Mouse (Mus musculus): ENCODE measurements around the gene Igfn1. TPM values are rescaled to one million over a fixed set of nuclear protein-coding genes. Genes with fewer than 3 reads are reported as not detected.
A peak's percentile ranks its signal among the peaks of the same experiment; 100 is the strongest.

Igfn1 gene
- total RNA-seq (2021): under 1 TPM; 0.41 to 0.73 TPM

- DNase-seq (ENCODE audit: extremely low spot score in 1 of 2, low spot score in 2 of 2): no peak
- intact Hi-C loops (cut with DNase I): no loop called here
These were observed at the start of gene Igfn1 for GRCm38 (mm10) chr1:136006292-136006748. Gene Igfn1, minus strand, starts transcription at chr1:136006342.

DNA sequence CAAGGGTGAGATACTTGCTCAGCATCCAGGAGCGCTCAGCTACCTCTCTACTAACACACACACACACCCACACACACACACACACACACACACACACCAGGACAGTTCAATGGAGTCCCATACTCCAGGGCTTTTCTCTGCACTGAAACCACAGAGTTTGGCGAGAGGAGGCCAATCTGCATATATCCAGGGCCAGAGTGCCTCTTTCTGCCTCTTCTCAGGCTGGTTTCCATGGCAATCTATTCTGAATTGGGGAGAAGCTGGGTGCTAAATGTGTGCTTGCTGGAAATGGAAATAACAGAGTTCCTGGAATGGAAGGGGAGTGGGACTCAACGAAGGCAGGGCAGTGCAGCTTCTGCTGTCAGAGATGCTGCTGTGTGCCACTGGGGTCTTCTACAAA, 49.6 kb upstream of the Igfn1 start:
- intact Hi-C loops (cut with DNase I): no loop called here
- peak in 1 of 2 experiments; percentile 80 for DNase-seq (ENCODE audit: extremely low spot score in 1 of 2, low spot score in 2 of 2)

DNA sequence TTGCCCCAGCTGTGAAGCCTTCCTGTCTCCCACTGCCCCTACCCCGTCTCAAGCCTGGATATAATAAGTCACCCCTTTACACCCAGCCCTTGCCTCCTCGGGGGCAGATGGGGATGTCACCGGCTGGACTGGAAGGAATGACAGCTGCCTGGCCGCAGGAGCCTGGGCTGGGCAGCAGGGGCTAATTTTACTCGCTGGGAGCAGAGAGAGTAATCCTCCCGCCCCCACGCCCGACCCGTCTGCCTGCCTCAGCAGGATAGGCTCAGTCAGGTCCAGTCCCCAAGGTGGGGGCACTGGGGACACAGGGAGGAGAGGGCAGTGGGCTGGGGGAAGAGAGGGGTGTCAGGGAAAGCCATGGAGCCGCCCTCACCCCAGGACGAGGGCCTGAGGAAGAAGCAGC, 46.4 kb upstream of the Igfn1 start, which contains the start of gene Cacna1s:
Gene Cacna1s, plus strand, starts transcription at position 204 of the 400 bp plus-strand sequence.
- peak in 1 of 2 experiments; percentile 46 for DNase-seq (ENCODE audit: extremely low spot score in 1 of 2, low spot score in 2 of 2)
- intact Hi-C loops (cut with DNase I): loop anchor here (5.0 kb wide), 2 partner anchors 80 to 115 kb away; partner anchors contain the start of gene Kif21b

GRCm38 (mm10) chr1:136051465-136051864, 45.3 kb upstream of the Igfn1 start:
- peak; percentile 82 to 88 for DNase-seq (ENCODE audit: extremely low spot score in 1 of 2, low spot score in 2 of 2)
- intact Hi-C loops (cut with DNase I): loop anchor here (5.0 kb wide), 2 partner anchors 81 to 116 kb away; partner anchors contain the start of gene Kif21b

- intact Hi-C loops (cut with DNase I): loop anchor here (5.0 kb wide), 2 partner anchors 81 to 116 kb away; partner anchors contain the start of gene Kif21b
- DNase-seq (ENCODE audit: extremely low spot score in 1 of 2, low spot score in 2 of 2): peak in 1 of 2 experiments; percentile 63
These were observed 44.8 kb upstream of the Igfn1 start for GRCm38 (mm10) chr1:136051013-136051315.

GRCm38 (mm10) chr1:136050312-136051012, 44.3 kb upstream of the Igfn1 start, which contains the start of gene Ascl5:
Gene Ascl5, plus strand, starts transcription at chr1:136050804.
- no peak for DNase-seq (ENCODE audit: extremely low spot score in 1 of 2, low spot score in 2 of 2)
- intact Hi-C loops (cut with DNase I): loop anchor here (5.0 kb wide), 2 partner anchors 82 to 117 kb away; partner anchors contain the start of gene Kif21b

DNA sequence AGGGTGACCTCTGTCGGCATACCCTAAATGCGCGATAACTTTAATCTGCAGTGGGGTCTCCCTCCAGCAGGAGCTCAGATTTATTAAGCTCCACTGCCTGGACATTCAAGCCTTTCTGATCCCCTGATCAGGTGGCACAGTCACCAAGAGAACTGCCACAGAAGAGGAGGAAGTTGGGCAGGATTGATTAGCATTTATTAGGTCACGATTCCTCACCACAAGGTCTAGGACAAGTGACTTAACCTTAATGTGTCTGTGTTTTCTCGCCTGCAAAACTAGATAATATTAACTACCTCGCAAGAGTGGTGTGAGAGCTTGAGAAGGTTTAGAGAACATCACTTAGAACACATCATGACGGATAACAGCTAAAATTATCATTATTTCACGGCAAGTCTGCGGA, 41.8 kb upstream of the Igfn1 start:
- no peak for DNase-seq (ENCODE audit: extremely low spot score in 1 of 2, low spot score in 2 of 2)
- intact Hi-C loops (cut with DNase I): loop anchor here (5.0 to 10.0 kb wide), 3 partner anchors 197 to 469 kb away; no protein-coding TSS in a partner anchor

GRCm38 (mm10) chr1:136047432-136047831, 41.3 kb upstream of the Igfn1 start:
- intact Hi-C loops (cut with DNase I): loop anchor here (5.0 to 10.0 kb wide), 3 partner anchors 197 to 470 kb away; no protein-coding TSS in a partner anchor
- no peak for DNase-seq (ENCODE audit: extremely low spot score in 1 of 2, low spot score in 2 of 2)

- DNase-seq (ENCODE audit: extremely low spot score in 1 of 2, low spot score in 2 of 2): peak in 1 of 2 experiments; percentile 70
- intact Hi-C loops (cut with DNase I): loop anchor here (5.0 to 10.0 kb wide), 3 partner anchors 199 to 472 kb away; no protein-coding TSS in a partner anchor
These were observed 39.6 kb upstream of the Igfn1 start for GRCm38 (mm10) chr1:136045774-136046173.

DNA sequence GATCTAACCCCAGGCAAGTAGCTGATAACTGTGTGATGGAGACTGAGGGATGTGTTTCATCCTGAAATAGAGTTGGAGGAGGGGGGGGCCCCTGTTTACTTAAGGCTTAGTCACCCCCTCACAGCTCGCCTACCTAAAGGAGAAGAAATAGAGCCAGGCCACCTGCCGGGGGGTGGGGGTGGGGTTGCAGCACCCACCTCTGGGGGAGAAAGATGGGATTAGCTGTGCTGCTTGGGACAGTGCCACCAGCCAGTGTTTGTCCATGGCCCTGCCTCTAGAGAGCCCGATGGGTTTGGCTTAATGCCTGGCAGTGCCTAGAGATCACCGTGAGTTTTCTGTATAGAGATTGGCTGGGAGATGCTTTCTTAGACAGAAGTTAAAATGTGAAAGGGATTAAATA, 34.7 kb upstream of the Igfn1 start:
- intact Hi-C loops (cut with DNase I): loop anchor here (10.0 kb wide), 1 partner anchor 204 kb away; no protein-coding TSS in a partner anchor
- DNase-seq (ENCODE audit: extremely low spot score in 1 of 2, low spot score in 2 of 2): no peak

DNA sequence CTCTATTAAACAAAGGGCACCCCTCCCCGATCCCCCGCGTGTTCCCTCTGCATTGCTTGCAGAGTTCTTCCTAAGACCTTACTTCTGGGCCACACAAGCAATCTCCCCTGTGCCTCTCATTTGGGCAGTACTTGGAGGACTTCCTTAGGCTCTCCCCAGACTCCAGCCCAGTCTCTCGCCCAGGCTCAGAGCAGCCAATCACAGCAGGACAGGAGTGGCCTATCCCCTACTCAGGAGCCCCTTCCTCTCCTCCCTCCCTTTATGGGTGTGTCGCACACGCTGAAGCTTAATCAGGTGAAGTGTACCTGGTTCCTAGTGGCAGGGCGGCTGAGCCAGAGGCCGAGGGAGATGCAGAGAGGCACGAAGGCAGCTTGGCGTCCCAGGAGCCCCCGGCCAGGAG, 34.3 kb upstream of the Igfn1 start:
- intact Hi-C loops (cut with DNase I): loop anchor here (10.0 kb wide), 1 partner anchor 204 kb away; no protein-coding TSS in a partner anchor
- DNase-seq (ENCODE audit: extremely low spot score in 1 of 2, low spot score in 2 of 2): no peak

GRCm38 (mm10) chr1:136038746-136039538, 32.8 kb upstream of the Igfn1 start:
- no peak for DNase-seq (ENCODE audit: extremely low spot score in 1 of 2, low spot score in 2 of 2)

GRCm38 (mm10) chr1:136032961-136033360, 26.8 kb upstream of the Igfn1 start:
- no peak for DNase-seq (ENCODE audit: extremely low spot score in 1 of 2, low spot score in 2 of 2)
- intact Hi-C loops (cut with DNase I): no loop called here

More at GRCm38 (mm10) chr1:136038746-136039538, 32.8 kb upstream of the Igfn1 start:
- intact Hi-C loops (cut with DNase I): no loop called here

DNA sequence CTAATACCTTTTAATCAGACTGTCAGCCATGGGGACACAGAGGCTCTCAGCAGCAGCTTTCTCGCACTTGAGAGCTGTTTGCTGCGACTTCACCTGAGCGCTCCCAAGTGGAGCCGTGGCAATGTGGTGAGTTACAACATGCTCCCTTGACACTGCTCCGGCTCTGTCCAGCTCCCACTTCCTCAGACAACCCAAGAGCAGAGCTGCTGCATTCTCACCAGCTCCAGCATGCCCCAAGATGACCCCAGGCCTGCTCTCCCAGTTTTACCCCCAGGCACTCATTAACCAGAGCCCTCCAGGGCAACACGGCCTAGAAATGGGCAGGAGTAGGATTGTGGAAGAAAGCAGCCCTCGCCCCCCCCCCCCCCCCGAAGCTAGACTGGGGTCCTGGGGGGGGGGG, 25.6 kb upstream of the Igfn1 start:
- intact Hi-C loops (cut with DNase I): no loop called here
- no peak for DNase-seq (ENCODE audit: extremely low spot score in 1 of 2, low spot score in 2 of 2)

DNA sequence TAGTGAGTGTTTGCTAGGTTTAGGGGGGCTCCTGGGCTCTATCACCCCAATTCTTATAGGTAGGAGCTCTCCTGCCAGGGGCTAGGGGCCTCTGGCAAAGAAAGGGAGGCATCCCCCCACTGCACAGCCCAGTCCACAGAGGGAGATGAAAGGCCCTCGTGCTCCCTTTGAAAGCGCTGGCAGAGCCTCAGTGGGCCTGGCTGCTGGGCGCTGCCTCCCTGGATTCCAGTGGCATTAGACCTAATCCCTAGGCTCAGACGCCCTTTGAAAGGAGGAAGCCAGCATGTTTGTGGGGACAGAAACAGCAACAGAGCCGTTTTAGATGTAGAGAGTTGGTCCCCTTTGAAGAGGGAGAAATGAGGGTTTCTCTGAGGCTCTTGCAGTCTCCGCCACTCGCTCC, 24.1 kb upstream of the Igfn1 start:
- no peak for DNase-seq (ENCODE audit: extremely low spot score in 1 of 2, low spot score in 2 of 2)
- intact Hi-C loops (cut with DNase I): no loop called here

DNA sequence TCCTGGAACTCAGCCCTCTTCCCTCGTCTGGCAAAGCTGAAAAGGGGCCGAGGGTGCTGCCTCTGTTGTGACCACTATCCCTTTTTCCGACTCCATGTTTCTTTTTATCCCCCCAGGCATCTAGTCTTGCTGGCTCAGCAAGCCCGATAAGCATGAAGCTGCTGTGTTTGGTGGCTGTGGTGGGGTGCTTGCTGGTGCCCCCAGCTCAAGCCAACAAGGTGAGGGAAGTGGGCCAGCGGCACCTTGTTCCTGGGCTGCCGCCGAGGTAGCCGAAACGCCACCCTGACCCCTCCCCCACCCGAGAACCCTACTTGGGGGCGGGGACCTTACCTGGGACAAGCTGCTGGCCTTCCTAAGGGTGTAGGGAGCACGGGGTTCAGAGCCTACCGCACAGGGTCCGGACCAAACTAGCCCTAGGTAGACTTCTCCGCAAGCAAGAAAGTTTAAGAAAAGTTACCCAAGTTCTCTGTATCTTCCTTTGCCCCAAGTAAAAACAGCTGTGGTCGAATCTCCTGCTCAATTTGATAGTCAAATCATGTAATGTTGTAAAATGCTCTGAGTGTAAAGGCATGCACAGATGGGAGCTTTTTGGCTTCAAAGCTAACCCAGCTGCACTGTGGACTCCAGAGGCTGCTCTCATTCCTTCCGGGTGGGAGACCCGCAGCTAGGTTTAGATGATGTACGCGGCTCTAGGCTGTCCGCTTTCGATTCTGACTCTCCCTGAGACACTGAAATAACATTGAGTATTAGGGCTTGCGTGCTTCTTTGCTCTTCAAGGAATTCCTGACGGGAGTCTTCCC, 12.4 kb upstream of the Igfn1 start:
- intact Hi-C loops (cut with DNase I): loop anchor here (5.0 kb wide), 1 partner anchor 61 kb away; no protein-coding TSS in a partner anchor
- peak in 1 of 2 experiments; percentile 42 for DNase-seq (ENCODE audit: extremely low spot score in 1 of 2, low spot score in 2 of 2)

DNA sequence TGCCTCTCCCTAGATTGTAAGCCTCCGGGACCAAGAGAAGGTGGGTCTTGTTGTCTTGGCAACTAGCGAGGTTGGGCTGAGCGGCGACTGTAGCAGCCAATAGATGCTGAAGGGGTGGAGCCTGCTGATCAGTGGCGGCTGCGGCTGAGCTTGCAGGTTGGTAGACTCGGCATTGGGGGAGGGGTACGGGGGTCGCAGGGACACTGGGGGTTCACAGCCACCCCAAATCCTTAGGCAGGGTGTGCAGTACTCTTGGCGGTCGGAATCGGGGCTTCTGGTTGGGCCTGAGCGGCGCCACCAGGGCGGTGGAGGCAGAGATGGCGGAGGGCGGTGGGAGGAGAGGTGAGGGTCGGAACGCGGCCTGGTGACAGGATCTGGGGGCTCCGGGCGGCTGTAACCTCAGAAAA, 11.8 kb upstream of the Igfn1 start:
- intact Hi-C loops (cut with DNase I): loop anchor here (5.0 kb wide), 1 partner anchor 61 kb away; no protein-coding TSS in a partner anchor
- DNase-seq (ENCODE audit: extremely low spot score in 1 of 2, low spot score in 2 of 2): peak; percentile 95 to 97

DNA sequence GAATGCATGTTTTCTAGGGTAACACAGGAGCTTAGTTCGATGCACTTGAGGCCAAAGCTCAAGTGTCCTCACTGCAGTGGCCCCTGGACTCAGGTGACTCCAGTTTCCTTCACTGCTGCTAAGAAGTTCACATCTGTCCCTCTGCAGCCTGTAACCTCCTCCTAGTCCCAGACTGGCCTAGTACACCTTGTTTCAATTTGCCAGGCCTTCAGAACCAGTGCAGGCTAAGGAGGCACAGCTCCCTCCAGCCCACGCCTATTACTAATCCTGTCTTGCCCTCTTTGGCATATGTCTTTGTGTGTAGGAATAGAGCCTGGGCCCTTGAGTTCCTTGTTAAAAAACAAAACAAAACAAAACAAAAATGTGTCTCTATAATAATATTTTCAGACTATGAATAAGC, 11.2 kb upstream of the Igfn1 start:
- DNase-seq (ENCODE audit: extremely low spot score in 1 of 2, low spot score in 2 of 2): no peak
- intact Hi-C loops (cut with DNase I): loop anchor here (5.0 kb wide), 1 partner anchor 60 kb away; no protein-coding TSS in a partner anchor

All from left cerebral cortex, postnatal 10 days (tissue).